Mouse (Mus musculus) leukemia stem cell, adult 10-12 weeks (primary cell): ENCODE data around the gene Vmn1r54. TPM values are rescaled to one million over a fixed set of nuclear protein-coding genes. Genes with fewer than 3 reads are reported as not detected.

ENCODE experiments used
- polyA plus RNA-seq: library from polyadenylated mRNA; stranded (reverse); fragments of >175 nt; gene quantifications from 2 replicates; pipeline ENCODE4 v1.2.3, GENCODE M21; 2012; ENCODE audit warnings: low replicate concordance

Gene Vmn1r54
- not detected in 2 replicates for polyA plus RNA-seq

GRCm38 (mm10) chr6:90246000-90246399 is at the start of gene Vmn1r54:
Gene Vmn1r54, plus strand, starts transcription at chr6:90246300.

GRCm38 (mm10) chr6:90202493-90202892 is 43.6 kb upstream of the Vmn1r54 start, which contains the start of gene V1ra8:
Gene V1ra8, plus strand, starts transcription at chr6:90202793.

GRCm38 (mm10) chr6:90224338-90224737 is 21.8 kb upstream of the Vmn1r54 start, which contains the start of gene Vmn1r53:
Gene Vmn1r53, minus strand, starts transcription at chr6:90224438.

GRCm38 (mm10) chr6:90300919-90301318 is 54.8 kb downstream of the Vmn1r54 start, which contains the start of gene BC048671:
Gene BC048671, plus strand, starts transcription at chr6:90301219.

Other genes with a start within 250 kb of the Vmn1r54 start
- gene Vmn1r47, start 230.2 kb upstream of the Vmn1r54 start, polyA plus RNA-seq = not detected in 2 replicates
- gene Vmn1r48, start 209.5 kb upstream of the Vmn1r54 start, polyA plus RNA-seq = not detected in 2 replicates
- gene Vmn1r49, start 167.8 kb upstream of the Vmn1r54 start, polyA plus RNA-seq = not detected in 2 replicates
- not detected in 2 replicates for gene Vmn1r50, start 144.9 kb upstream of the Vmn1r54 start, polyA plus RNA-seq
- not detected in 2 replicates for gene Vmn1r51, start 123.7 kb upstream of the Vmn1r54 start, polyA plus RNA-seq
- gene Vmn1r52, start 71.5 kb upstream of the Vmn1r54 start, polyA plus RNA-seq = 0.07 TPM in 1 of 2 replicates, not detected in the other
- not detected in 2 replicates for gene V1ra8, start 43.5 kb upstream of the Vmn1r54 start, polyA plus RNA-seq
- gene Vmn1r53, start 21.9 kb upstream of the Vmn1r54 start, polyA plus RNA-seq = not detected in 2 replicates
- not detected in 2 replicates for gene BC048671, start 54.9 kb downstream of the Vmn1r54 start, polyA plus RNA-seq
- not detected in 2 replicates for gene Chst13, start 78.9 kb downstream of the Vmn1r54 start, polyA plus RNA-seq
- gene Uroc1, start 87.0 kb downstream of the Vmn1r54 start, polyA plus RNA-seq = not detected in 2 replicates
- gene Zxdc, start 123.2 kb downstream of the Vmn1r54 start, polyA plus RNA-seq = 21.1 and 24.3 TPM in 2 replicates
- gene Cfap100, start 182.5 kb downstream of the Vmn1r54 start, polyA plus RNA-seq = not detected in 2 replicates
- 0.78 and 1.3 TPM in 2 replicates for gene Klf15, start 216.3 kb downstream of the Vmn1r54 start, polyA plus RNA-seq
- gene Aldh1l1, start 240.1 kb downstream of the Vmn1r54 start, polyA plus RNA-seq = 0.56 and 1.5 TPM in 2 replicates